Mouse (Mus musculus): Measurements from ENCODE around the gene Cct2. TPM values are rescaled to one million over a fixed set of nuclear protein-coding genes. Genes with fewer than 3 reads are reported as not detected.
"Not testable (repeated sequence)": the region's sequence is repeated elsewhere in the genome, so short reads cannot be mapped to it uniquely, and the experiment has no call there.

The Cct2 gene
- polyA plus RNA-seq, 1 experiment from 2014 or later, result 245 TPM

GRCm38 (mm10) chr10:117069109-117069508 is 5.5 kb upstream of the Cct2 start:
- Histone ChIP-seq H3K9me3 (ENCODE audit: control insufficient read depth, low read length) (no peaks in the 10 kb centered on the region), H3K36me3 (ENCODE audit: control insufficient read depth, insufficient read depth, low read length) (peaks cover 12% of the 10 kb centered on the region), H3K9ac (ENCODE audit: low read depth, low read length) (no peak overlapping the region), H3K27me3 (replicated peaks; ENCODE audit: control insufficient read depth, insufficient read depth, low read length) (no peaks in the 10 kb centered on the region), H3K4me1 (ENCODE audit: control insufficient read depth, insufficient read depth, low read depth, low read length) (no peaks in the 10 kb centered on the region), H3K27ac (ENCODE audit: low read depth, low read length) (no peak overlapping the region), H3K4me3 (ENCODE audit: low read length) (no peak overlapping the region), H3K4me2 (ENCODE audit: low read length) (no peak overlapping the region)
- 96% methylated on average over 3 of the region's 3 CpGs for WGBS
- no peak for ATAC-seq

GRCm38 (mm10) chr10:117064076-117064475 is 462 bp upstream of the Cct2 start:
- no peaks in the 10 kb centered on the region for H3K27me3 ChIP-seq (replicated peaks; ENCODE audit: control insufficient read depth, insufficient read depth, low read length)
- 4% methylated on average over 7 of the region's 7 CpGs for WGBS
- H3K9ac ChIP-seq (ENCODE audit: low read depth, low read length), result peak overlapping the region; percentile 56; the same call in 1 of the 2 replicates
- peak overlapping the region; percentile 64 for H3K4me2 ChIP-seq (ENCODE audit: low read length)
- H3K9me3 ChIP-seq (ENCODE audit: control insufficient read depth, low read length), result no peaks in the 10 kb centered on the region
- H3K4me1 ChIP-seq (ENCODE audit: control insufficient read depth, insufficient read depth, low read depth, low read length), result no peaks in the 10 kb centered on the region
- peak overlapping the region; percentile 75 for H3K27ac ChIP-seq (ENCODE audit: low read depth, low read length)
- peak overlapping the region; percentile 73 for H3K4me3 ChIP-seq (ENCODE audit: low read length)
- peaks cover 27% of the 10 kb centered on the region for H3K36me3 ChIP-seq (ENCODE audit: control insufficient read depth, insufficient read depth, low read length)
- peak; percentile 51 for ATAC-seq

DNA sequence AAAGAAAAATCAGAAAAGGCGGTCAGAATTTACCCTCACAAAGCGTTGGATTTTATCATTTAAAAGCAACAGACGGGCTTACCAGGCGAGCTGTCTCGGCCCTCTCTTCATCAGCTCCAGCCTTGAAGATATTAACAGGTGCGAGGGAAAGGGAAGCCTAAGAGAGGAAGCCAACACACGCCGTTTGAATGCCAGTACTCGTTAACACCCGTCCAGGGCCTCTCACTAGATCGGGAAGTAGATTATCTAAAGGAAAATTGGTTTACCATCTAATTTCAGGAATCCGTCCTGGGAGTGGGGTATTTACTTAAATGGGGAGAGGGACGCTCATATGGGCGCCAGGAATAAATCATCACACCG is 740 bp downstream of the Cct2 start:
- Histone ChIP-seq H3K9me3 (ENCODE audit: control insufficient read depth, low read length) (no peaks in the 10 kb centered on the region), H3K4me2 (ENCODE audit: low read length) (peak overlapping the region; percentile 57), H3K36me3 (ENCODE audit: control insufficient read depth, insufficient read depth, low read length) (peaks cover 35% of the 10 kb centered on the region), H3K4me3 (ENCODE audit: low read length) (peak overlapping the region; percentile 73), H3K9ac (ENCODE audit: low read depth, low read length) (peak overlapping the region; percentile 76), H3K27ac (ENCODE audit: low read depth, low read length) (no peak overlapping the region), H3K4me1 (ENCODE audit: control insufficient read depth, insufficient read depth, low read depth, low read length) (peaks cover 4% of the 10 kb centered on the region), H3K27me3 (replicated peaks; ENCODE audit: control insufficient read depth, insufficient read depth, low read length) (no peaks in the 10 kb centered on the region)
- 3% methylated on average over 15 of the region's 15 CpGs for WGBS
- no peak for ATAC-seq

DNA sequence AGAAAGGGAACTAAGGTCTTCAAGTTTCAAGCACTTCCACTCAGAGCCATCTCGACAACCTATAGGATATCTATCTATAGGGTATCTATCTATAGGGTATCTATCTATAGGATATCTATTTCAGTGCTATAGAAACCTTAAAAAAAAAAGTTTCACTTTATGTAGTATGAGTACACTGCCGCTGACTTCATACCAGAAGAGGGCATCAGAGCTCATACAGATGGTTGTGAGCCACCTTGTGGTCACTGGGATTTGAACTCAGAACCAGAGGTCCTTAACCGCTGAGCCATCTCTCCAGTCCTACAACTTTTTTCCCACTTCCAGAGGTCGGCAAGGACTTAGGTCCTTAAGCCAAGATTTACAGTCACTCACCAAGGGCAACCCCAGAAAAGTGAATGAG is 7.9 kb downstream of the Cct2 start:
- Histone ChIP-seq H3K4me3 (ENCODE audit: low read length) (no peak overlapping the region), H3K9ac (ENCODE audit: low read depth, low read length) (no peak overlapping the region), H3K27me3 (replicated peaks; ENCODE audit: control insufficient read depth, insufficient read depth, low read length) (no peaks in the 10 kb centered on the region), H3K4me2 (ENCODE audit: low read length) (no peak overlapping the region), H3K27ac (ENCODE audit: low read depth, low read length) (no peak overlapping the region), H3K4me1 (ENCODE audit: control insufficient read depth, insufficient read depth, low read depth, low read length) (peaks cover 4% of the 10 kb centered on the region), H3K9me3 (ENCODE audit: control insufficient read depth, low read length) (no peaks in the 10 kb centered on the region), H3K36me3 (ENCODE audit: control insufficient read depth, insufficient read depth, low read length) (peaks cover 87% of the 10 kb centered on the region)
- WGBS, result 94% methylated on average over 4 of the region's 4 CpGs
- ATAC-seq, result no peak

DNA sequence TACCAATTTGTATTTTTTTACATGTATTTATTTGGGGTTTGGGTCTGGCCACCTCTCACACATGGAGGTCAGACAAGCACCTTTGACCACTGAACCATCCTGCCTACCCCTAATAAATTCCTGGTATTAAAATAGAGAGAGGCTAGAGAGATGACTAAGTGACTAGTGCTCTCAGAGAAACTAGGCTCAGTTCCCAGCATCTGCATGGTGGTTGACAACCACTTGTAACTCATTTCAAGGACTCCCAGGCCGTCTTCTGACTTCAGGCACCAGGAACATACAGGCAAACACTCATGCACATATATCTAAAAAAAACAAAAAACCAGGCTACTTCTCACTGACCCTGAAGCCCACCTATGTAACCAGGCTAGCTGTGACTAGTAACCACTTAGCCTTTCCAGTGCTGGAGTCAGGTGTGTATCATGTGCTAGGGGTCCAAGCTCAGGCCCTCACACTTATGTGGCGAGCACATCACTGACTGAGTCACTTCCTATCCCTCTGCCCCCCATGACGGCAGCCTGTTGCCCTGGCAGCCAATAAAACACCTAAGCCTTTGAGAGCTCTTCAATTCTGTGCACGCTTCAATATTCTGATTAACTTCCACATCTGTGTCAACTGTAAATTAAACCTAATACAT is 13.5 kb downstream of the Cct2 start:
- 79% methylated on average over 4 of the region's 4 CpGs for WGBS
- ATAC-seq, result no peak
- Histone ChIP-seq H3K4me1 (ENCODE audit: control insufficient read depth, insufficient read depth, low read depth, low read length) (no peaks in the 10 kb centered on the region; the same call in 1 of the 2 replicates), H3K27ac (ENCODE audit: low read depth, low read length) (no peak overlapping the region), H3K9ac (ENCODE audit: low read depth, low read length) (no peak overlapping the region), H3K27me3 (replicated peaks; ENCODE audit: control insufficient read depth, insufficient read depth, low read length) (no peaks in the 10 kb centered on the region), H3K36me3 (ENCODE audit: control insufficient read depth, insufficient read depth, low read length) (peaks cover 38% of the 10 kb centered on the region), H3K4me3 (ENCODE audit: low read length) (no peak overlapping the region), H3K4me2 (ENCODE audit: low read length) (no peak overlapping the region), H3K9me3 (ENCODE audit: control insufficient read depth, low read length) (no peaks in the 10 kb centered on the region)

DNA sequence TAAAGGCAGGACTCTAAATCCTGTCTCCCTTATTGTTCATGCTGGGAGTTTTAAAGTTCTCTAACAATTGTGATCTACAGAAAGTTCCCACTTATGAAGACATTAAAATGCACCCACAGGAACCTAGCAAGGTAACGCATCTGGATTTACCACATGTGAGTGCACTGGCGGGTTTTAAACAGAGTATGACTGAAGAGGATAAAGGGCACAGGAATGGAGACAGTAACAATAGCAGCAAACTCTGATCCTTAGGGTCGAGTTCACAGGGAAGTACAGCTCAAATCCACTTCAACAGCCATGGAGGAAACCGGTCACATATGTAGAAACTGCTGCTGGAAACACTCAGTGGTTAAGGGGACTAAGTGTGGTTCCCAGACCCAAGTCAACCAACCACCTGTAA is 14.4 kb downstream of the Cct2 start:
- Histone ChIP-seq H3K4me1 (ENCODE audit: control insufficient read depth, insufficient read depth, low read depth, low read length) (no peaks in the 10 kb centered on the region; the same call in 1 of the 2 replicates), H3K27ac (ENCODE audit: low read depth, low read length) (no peak overlapping the region), H3K9ac (ENCODE audit: low read depth, low read length) (no peak overlapping the region), H3K4me3 (ENCODE audit: low read length) (no peak overlapping the region), H3K36me3 (ENCODE audit: control insufficient read depth, insufficient read depth, low read length) (peaks cover 31% of the 10 kb centered on the region), H3K4me2 (ENCODE audit: low read length) (no peak overlapping the region), H3K27me3 (replicated peaks; ENCODE audit: control insufficient read depth, insufficient read depth, low read length) (no peaks in the 10 kb centered on the region), H3K9me3 (ENCODE audit: control insufficient read depth, low read length) (no peaks in the 10 kb centered on the region)
- WGBS, result 80% methylated on average over 4 of the region's 4 CpGs
- no peak for ATAC-seq

GRCm38 (mm10) chr10:117045175-117046056 is 18.2 kb downstream of the Cct2 start, which contains the start of gene Lrrc10:
Gene Lrrc10 (plus strand): TSS chr10:117045341.
- WGBS, result 45% methylated on average over 40 of the region's 40 CpGs

GRCm38 (mm10) chr10:117043497-117044166 is 20.0 kb downstream of the Cct2 start:
- peak overlapping the region; percentile 23; the same call in 1 of the 2 replicates for H3K4me2 ChIP-seq (ENCODE audit: low read length)
- 58% methylated on average over 15 of the region's 16 CpGs for WGBS

More at GRCm38 (mm10) chr10:117045175-117046056, 18.2 kb downstream of the Cct2 start, which contains the start of gene Lrrc10:
- ATAC-seq, result peak; percentile 45; the same call in 1 of the 2 replicates
- Histone ChIP-seq H3K9me3 (ENCODE audit: control insufficient read depth, low read length) (no peaks in the 10 kb centered on the region), H3K4me1 (ENCODE audit: control insufficient read depth, insufficient read depth, low read depth, low read length) (no peaks in the 10 kb centered on the region; the same call in 1 of the 2 replicates), H3K4me3 (ENCODE audit: low read length) (peak within 1 kb of the TSS; percentile 23), H3K27ac (ENCODE audit: low read depth, low read length) (no peak within 1 kb of the TSS), H3K36me3 (ENCODE audit: control insufficient read depth, insufficient read depth, low read length) (no peaks in the 10 kb centered on the region), H3K27me3 (replicated peaks; ENCODE audit: control insufficient read depth, insufficient read depth, low read length) (no peaks in the 10 kb centered on the region), H3K9ac (ENCODE audit: low read depth, low read length) (0 out of 2 replicates have a peak within 1 kb of the TSS, but pooled peaks have one; percentile 25), H3K4me2 (ENCODE audit: low read length) (peak within 1 kb of the TSS; percentile 39)

GRCm38 (mm10) chr10:117042295-117042694 is 21.3 kb downstream of the Cct2 start:
- no peak overlapping the region for H3K4me3 ChIP-seq (ENCODE audit: low read length)
- no peak for ATAC-seq
- H3K9me3 ChIP-seq (ENCODE audit: control insufficient read depth, low read length), result no peaks in the 10 kb centered on the region
- no peak overlapping the region for H3K27ac ChIP-seq (ENCODE audit: low read depth, low read length)
- no peak overlapping the region for H3K4me2 ChIP-seq (ENCODE audit: low read length)
- 87% methylated on average over 14 of the region's 14 CpGs for WGBS
- H3K4me1 ChIP-seq (ENCODE audit: control insufficient read depth, insufficient read depth, low read depth, low read length), result no peaks in the 10 kb centered on the region; the same call in 1 of the 2 replicates
- no peaks in the 10 kb centered on the region for H3K27me3 ChIP-seq (replicated peaks; ENCODE audit: control insufficient read depth, insufficient read depth, low read length)
- no peak overlapping the region for H3K9ac ChIP-seq (ENCODE audit: low read depth, low read length)
- no peaks in the 10 kb centered on the region for H3K36me3 ChIP-seq (ENCODE audit: control insufficient read depth, insufficient read depth, low read length)

More at GRCm38 (mm10) chr10:117043497-117044166, 20.0 kb downstream of the Cct2 start:
- H3K4me3 ChIP-seq (ENCODE audit: low read length); ATAC-seq; H3K9me3 ChIP-seq (ENCODE audit: control insufficient read depth, low read length); H3K36me3 ChIP-seq (ENCODE audit: control insufficient read depth, insufficient read depth, low read length); H3K9ac ChIP-seq (ENCODE audit: low read depth, low read length); H3K27me3 ChIP-seq (replicated peaks; ENCODE audit: control insufficient read depth, insufficient read depth, low read length); H3K27ac ChIP-seq (ENCODE audit: low read depth, low read length); H3K4me1 ChIP-seq (ENCODE audit: control insufficient read depth, insufficient read depth, low read depth, low read length): not testable (repeated sequence)

Data from hindbrain, embryonic 16.5 days (tissue).